Mouse (Mus musculus) activated CD4-positive, CD25-positive, alpha-beta regulatory T cell, adult 4 months (primary cell): ENCODE data around the gene Gm10198. TPM values are rescaled to one million over a fixed set of nuclear protein-coding genes. Genes with fewer than 3 reads are reported as not detected.

Source experiments
- ATAC-seq: one replicate; pipeline ENCODE4 v1.8.0; 2017
- polyA plus RNA-seq, 2 experiments: library from polyadenylated mRNA; unstranded; fragments of 100-300 nt; shearing (Covaris generic); gene quantifications; one replicate each; pipeline ENCODE4 v1.2.1; 2017

Gm10198 gene
- polyA plus RNA-seq, result not detected

DNA sequence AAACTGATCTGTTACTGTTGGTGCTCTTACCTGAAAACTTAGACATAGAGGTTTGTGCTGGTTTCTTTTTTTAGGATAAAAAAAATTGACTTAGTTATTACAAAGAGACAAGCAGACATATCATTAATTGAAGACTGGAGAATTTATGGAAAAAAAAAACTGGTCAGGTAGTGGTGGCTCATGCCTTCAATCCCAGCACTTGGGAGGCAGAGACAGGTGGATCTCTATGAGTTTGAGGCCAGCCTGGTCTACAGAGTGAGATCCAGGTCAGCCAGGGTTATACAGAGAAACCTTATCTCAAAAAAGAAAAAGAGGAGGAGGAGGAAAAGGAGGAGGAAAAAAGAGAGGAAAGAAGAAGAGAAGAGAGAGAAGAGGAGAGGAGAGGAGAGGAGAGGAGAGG, at the start of gene Gm10198:
TSS of gene Gm10198 (plus strand) at position 301 of the 400 bp plus-strand sequence.
- ATAC-seq, result no peak

DNA sequence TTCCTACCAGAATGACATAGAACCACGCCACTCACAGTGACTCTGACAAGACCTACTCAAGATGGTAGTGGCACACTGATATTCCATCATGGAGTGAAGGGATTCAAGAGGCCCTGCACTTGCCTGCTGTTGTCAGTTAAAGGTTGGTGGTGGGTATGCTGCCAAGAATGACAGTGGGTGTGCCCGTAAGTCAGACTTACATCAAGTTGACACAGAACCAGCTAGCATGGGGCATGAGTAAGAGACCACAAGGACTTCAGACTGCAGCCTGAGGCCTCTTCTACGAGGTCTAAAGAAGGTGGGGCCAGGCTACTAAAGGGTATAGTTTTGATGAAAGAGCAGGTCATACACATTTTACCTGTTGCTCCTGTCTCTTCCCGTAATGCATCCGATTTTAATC, 47.3 kb upstream of the Gm10198 start:
- ATAC-seq, result no peak

DNA sequence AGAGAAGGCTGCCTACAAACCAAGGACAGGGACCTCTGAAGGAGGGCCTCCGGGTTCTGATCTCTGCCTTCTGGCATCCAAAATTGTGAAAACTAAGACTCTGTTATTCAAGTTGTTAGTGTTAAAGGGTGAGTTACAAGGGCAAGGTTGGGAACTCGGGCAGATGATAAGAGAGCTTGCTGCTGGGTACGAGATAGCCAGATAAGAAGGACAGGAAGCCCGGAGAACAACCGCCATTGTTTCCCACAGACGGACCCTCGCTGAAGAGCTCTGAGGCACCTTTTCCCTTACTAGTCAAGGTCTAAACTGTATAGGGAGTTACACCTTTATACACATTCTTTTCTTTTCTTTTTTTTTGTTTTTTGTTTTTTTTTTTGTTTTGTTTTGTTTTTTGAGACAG, 39.8 kb upstream of the Gm10198 start:
- ATAC-seq, result no peak

DNA sequence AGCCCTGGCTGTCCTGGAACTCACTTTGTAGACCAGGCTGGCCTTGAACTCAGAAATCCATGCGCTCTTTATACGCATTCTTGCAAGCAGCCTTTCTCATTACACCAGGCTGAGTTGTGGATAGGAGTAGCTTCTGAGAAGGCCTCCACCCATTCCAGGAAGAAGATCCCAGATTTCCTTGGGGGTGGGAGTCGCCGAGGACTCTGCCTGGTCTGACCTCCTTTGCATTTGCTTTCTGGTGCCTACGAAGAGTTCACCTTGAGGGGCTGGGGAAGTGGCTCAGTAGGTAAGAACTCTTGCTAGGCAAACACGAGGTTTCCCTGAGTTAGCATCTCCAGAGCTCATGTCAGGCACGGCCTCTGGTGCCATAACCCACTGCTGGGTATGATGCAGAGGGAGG, 39.4 kb upstream of the Gm10198 start:
- ATAC-seq, result no peak

DNA sequence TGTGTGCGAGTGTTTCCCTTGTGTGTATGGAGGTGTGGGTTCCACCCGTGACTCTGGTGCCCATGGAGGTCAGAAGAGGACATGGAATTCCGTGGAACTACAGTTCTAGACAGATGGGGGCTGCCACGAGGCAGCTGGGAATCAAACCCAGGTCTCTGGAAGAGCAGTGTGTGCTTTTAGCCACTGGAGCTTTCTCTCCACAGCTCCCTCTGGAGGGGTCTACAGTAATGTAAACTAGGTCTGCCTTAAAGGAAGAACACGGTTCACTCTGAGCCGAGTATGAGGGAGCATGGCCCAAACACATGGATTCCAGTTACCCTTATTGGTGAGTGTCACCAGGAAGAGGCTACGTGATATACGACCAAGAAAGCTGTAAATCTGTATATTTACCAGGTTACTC, 38.6 kb upstream of the Gm10198 start:
- no peak for ATAC-seq

DNA sequence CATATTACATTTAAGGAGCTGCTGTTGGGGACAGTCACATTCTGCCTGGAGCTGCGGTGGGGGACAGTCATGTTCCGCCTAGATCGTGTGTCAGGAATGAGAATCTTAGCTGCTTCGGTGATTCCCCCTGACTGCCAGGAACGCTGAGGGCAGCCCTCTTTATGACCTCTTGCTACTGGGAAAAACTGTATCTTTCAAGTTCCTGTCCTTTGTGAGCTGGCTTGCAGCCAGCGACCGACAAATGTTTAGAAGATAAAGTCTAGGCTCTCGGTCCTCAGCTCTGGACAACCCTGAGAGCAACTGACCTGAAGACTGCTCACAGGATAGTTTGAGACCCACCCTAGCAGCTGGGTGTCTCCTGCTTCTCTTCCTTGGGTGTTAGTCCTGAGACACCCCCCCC, 37.3 kb upstream of the Gm10198 start:
- no peak for ATAC-seq

DNA sequence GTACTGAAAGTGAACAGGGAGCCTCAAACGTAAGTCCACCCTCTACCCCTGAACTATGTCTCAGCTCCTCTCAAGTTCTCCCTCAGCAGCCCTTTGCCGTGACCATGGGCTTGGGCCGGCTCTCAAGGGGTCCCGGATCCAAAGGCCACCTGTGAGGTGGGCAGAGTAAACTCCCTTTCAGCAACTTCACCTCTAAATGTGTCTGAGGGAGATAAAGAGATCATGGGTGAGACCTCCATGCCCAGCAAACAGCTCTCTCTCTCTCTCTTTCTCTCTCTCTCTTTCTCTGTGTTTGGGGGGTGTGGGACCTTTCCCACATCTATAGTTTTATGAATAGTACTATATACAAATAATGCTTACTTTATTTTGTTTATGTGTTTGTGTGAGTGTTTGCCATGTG, 36.2 kb upstream of the Gm10198 start:
- no peak for ATAC-seq

DNA sequence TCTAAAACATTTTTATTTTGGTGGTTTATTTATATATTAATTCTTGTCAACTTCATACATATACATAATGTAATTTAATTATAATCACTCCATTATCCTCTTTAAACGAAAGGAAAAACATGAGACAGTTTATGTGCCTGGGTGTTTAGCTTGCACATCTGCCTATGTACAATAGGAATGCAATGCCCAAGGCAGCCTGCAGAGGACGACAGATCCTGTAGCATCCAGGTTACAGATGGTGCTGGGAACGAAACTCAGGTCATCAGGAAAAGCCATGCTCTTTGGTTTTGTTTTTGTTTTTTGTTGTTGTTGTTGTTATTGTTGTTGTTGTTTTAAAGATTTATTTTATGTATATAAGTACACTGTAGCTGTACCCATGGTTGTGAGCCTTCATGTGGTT, 32.4 kb upstream of the Gm10198 start:
- no peak for ATAC-seq

DNA sequence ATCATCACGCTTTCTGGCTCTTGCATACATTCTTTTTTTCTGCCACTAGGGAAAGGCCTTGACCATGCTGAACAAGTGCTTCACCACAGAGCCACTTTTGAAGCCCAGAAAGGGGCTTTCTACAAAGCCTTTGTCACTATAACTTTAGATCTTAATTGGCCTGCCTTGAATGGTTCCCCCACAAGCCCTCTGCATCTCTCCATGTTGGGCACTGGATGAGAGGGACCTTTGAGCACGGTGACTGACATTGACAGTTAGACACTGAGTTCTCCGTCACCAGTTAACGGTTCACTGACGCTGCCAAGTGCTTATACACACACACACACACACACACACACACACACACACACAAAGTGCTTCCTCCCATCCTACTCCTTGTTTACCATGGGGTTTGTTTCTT, 30.0 kb upstream of the Gm10198 start:
- ATAC-seq, result no peak

DNA sequence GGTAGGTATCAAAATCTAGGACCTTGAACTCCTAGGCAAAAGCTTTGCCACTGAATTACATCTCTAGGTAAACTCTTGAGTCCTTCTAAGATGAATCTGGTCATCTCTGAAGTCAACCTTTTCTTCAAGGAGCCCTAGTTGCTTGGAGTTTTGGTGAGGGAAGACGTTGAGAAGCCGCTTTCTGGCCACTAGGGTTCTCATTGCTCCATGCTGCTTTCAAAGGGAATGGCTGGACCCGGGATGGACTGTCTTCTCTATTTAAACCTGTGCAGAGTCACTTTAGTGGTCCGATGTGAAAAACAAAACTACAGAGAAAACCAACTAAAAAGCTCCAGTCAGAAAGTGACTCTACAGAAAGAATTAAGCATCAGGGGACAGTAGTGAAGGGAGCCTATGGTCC, 18.4 kb upstream of the Gm10198 start:
- no peak for ATAC-seq

DNA sequence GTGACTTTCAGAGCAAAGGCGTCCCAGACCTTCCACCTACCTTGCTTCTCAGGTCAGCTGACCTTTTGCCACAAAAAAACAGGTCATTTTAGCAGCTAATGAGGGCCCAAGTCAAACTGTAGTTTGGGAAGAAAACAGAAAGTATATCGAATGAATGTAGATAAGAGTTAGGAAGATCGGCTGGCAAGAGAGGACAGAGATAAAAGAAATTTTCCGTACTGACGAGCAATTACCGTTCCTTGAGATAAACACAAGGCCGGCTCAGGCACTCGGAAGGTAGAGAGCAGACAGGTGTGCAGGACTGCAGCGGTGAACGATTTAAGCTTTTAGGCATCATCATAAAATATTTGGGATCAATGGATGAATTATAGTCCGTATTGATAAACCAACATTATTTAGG, 15.4 kb upstream of the Gm10198 start:
- no peak for ATAC-seq

DNA sequence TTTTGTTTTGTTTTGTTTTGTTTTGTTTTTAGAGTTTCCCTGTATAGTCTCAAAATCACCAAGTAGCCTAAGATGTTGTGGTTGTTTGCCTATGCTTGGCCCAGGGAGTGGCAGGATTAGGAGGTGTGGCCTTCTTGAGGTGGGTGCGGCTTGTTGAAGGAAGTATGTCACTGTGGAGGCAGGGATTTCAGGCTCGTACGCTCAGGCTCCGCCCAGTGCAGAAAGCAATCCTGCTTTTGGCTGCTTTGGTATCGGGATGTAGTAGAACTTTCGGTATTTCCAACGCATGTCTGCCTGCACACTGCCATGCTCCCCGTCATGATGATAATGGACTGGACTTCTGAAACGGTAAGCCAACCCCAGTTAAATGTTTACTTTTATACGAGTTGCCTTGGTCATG, 12.5 kb upstream of the Gm10198 start:
- ATAC-seq, result no peak

DNA sequence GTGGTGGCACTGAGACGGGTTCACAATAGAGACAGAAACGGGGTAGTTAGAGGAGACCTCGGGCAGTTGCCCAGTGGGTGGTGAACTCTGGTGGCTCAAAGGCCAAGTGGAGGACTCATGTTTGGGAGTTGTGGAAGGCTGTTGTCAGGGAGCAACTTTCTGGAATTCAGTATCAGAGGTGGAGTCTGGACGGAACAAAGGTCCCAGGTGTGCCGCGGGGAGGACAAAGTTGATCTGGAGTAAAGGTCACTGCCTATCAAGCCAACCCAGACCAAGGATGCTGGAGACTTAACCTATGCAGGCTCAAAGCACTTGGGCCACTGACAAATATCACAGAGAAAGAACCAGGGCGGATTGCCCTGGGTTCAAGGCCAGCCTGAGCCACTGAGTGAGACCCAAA, 5.5 kb downstream of the Gm10198 start:
- ATAC-seq, result no peak

DNA sequence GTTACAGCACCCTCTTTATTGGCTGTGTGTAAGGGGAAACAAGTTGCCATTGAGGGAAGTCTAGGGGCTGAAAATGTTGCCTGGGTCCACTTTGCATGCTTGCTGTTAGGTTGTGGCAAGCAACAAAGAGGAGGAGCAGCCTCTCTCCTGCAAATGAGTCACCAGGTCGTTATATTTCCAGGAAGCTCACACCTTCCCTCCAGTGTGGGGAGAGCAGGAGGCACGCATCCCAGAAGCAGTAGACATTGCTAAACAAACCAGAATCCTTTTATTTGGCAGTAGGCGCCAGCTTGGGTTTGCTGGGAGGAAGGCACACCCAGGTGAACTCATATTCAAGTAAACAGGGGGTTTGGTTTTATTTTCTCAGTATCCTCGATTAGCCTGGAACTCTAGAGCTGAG, 8.8 kb downstream of the Gm10198 start:
- no peak for ATAC-seq

DNA sequence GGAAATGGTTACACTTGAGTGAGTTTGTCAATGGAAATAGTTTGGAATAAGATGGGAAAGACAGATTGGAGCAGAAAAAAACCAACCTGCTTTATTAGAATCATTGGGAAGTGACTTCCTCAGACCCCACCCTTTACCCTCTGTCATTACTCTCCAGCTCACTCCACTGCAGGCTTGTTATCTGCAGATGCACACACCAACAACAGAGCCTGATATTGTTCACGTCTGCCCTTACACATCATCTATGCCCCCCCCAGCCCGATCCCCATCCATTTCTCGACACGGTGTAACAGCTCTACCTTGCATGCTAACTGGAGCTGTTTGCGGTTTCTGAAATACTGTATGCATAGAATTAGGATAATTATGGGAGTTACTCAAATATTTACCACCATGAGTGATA, 12.2 kb downstream of the Gm10198 start:
- no peak for ATAC-seq

DNA sequence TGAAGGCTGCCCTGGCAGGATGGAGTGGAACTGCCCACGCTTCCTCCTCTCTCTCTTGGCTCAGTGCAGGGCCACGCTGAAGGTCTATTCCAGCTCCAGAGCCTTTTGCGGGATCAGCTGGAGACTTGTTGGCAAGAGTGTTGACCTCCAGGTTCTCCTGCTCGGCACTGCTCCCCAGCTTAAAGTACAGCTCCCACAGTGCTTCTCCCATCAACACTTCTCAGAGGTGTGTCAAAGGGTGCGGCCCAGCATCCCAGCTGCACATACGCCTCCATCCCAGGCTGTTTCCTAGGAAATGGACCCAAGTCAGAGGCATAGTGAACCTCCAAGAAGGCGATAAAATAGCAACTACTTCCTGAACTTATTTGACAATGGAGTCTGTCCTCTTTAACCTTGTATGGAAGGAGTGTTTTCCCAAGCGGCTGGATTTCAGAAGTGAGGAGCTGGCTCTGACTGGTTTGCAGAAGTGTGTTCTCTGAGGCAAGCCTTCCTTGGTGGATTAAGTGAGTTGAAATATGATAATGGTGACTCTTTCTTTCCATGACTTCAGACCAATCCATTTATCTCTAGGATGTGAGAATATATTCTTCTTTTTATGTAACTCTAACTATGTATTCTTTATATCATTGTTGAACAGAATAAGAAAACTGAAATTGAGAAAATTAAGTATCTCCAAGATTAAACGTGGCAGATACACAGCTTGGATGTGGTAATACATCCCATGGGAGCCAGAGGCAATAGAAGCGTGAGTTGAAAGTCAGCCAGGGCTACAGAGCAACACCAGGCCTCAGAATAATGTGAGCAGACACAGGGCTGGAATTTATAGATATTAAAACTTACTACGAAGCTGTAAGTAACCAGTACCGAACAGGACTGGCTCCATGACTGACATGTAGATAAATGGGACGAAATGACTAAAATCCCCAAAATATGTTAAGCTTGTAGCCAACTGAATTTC, 23.9 kb downstream of the Gm10198 start:
- no peak for ATAC-seq

DNA sequence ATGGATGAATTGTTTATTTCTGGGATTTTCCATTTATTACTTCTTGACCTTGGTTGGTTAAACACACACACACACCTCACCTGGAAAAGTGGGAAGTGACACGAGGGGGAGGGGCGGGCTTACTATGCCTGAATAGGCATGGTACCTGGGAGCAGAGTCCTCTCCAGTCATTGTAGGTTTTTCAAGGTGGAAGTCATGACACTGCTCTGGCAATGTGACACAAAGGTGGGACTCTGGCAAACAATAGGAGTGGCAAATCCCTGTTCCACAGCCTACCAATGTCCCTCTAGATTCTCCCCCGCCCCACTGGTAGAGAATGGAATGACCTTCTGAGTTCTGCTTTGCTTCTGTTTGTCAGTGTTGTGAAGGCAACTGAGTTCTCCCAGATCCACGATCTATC, 27.8 kb downstream of the Gm10198 start:
- ATAC-seq, result no peak

DNA sequence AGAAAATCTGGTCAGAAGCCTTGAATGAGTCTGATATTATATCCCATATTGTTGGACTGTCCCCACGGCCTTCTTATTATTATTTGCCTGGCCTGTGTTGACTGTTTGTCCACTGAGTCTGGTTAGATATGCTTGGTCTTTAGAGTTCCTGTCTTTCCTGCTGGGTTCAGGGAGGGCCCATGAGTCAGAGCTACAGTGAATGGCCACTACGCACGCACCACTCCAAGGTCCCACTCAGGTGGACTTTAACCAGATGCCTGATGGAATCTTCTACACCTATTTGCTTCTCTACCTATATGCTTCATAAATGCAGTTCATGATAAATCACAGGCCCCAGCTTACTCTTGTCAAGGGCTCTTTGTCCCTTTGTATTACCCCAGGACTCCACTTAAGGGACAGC, 29.8 kb downstream of the Gm10198 start:
- no peak for ATAC-seq

DNA sequence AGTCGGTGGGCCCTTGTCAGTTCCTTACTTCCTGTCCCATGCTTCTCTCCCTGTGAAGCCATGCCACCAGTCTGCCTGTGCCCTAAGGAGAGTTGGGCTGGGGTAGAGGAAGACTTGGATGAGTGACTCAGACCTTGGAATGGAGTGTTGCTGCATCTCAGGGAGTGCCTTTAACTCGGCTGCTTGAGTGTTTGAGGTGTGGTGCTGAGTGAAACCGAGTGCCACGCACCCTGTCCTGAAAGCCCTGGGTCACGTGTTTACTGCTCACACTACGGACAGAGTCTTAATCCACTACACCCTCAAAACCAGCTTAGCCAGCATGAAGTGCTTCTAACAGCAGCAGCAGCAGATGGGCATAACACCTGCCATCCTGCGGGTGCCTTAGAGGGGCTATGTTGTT, 30.5 kb downstream of the Gm10198 start:
- no peak for ATAC-seq

DNA sequence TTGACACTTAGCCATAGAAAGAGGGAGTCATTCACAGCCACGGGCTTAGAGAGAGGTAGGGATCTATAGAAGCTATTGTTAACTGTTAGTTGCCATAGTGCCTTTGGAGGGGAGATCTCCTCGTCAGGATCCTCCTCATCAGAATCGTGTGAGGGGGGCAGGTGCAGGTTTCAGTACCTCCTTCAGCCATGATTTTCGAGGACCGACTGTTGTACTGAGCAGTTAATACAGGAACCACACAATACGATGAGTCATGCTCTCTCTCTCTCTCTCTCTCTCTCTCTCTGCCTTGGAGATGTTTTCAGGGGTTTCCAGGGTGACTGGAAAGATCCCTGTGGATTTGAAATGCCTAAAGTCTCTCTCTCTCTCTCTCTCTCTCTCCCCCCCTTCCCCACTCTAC, 31.5 kb downstream of the Gm10198 start:
- ATAC-seq, result no peak

DNA sequence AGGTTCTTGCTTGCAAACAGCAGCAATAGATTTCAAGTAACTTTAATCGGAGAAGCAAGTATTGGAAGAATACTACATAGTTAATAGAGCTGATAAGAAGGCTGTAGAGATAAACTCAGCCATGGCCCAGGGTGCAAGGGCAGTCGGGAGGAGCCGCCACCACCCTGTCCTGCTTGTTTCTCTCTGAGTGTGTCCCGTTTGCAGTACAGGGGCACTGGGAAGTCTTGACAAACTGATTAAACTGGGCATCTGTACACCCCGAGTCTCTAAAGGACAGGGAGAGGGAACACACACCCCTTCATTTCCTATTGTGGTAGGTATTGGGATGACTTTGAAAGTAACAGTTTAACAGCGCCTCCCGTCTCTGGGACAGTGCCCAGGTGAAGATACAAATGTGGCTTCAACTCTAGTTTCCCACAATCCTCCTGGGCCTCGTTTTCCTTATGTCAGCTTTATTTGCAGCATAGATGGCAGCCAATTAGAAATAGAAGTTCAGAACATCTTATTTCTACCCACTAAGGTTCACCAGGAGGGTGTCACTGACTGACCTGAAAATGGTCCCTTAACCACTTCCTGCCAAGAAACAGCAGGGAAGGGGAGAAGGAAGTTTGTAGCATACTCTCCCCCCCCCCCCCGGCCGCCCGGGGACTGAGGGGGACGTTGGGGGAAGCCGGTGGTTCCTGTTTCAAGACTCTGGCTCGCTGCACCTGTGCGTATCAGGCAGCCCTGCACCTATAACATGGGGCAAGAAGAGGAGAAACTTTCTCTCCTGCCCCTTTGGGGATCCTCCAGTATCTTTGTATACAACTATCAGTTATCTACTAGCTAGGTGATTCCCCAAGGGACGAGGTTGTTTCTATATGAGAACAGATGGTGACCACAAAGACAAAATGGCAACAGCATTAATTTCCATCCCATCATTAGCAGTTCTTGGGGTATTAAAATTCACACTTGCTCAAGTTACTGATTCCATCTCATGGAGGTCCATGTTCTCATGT, 41.9 kb downstream of the Gm10198 start:
- peak; percentile 71 for ATAC-seq

DNA sequence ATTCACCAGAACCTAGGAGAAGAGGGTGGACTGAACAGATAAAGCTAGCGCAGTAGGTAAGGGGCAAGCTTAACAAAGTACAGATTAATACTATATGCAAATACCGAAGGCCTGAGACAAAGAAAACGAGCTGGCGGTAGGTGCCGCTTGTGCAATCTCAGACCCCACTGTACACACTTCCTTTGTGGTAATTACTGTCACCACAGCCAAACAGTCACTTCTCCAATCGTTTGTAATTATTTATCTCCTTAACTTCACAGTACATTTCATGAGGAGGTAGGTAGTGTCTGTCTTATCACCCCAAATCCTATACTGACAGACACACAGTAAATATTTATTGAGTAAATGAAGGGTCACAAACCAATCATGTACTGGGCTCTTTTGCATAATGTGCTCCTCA, 47.7 kb downstream of the Gm10198 start:
- ATAC-seq, result no peak
